Mouse (Mus musculus) megakaryocyte, embryonic 14.5 days (primary cell): ENCODE measurements around the gene Ank3.
"Not testable (repeated sequence)": the region's sequence is repeated elsewhere in the genome, so short reads cannot be mapped to it uniquely, and the experiment has no call there.

Source experiments
- FLI1 ChIP-seq: IDR thresholded peaks from 2 replicates; pipeline ENCODE4 v1.6.1; 2012; ENCODE audit warnings: low read length, inconsistent platforms, mixed read lengths
- GATA1 ChIP-seq: IDR thresholded peaks from 3 replicates; pipeline ENCODE4 v1.6.1; 2012; ENCODE audit warnings: mixed read lengths, low read length, inconsistent platforms, borderline replicate concordance

DNA sequence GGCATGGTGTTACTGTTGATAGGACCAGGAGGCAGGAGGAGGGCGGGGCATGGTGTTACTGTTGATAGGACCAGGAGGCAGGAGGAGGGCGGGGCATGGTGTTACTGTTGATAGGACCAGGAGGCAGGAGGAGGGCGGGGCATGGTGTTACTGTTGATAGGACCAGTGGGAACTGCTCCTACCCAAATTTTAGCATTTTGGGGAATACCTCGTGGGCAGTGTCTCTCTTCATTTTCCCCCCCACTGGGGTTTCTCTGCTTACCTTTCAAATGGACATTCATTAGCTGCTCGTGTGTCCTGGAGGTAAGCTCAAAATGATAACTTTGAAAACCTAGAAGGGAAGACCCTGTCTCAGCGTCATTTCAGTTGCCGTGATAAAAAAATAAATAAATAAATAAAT, 512.2 kb downstream of the Ank3 start:
- TF ChIP-seq GATA1, FLI1: not testable (repeated sequence)
